Mouse (Mus musculus) liver (tissue): Measurements from ENCODE around the gene Gcm1.
A peak's percentile ranks its signal among the peaks of the same experiment; 100 is the strongest.

ENCODE experiments used
- DNase-seq: peaks from one replicate; pipeline ENCODE4 v3.0.0-alpha.2; 2020; ENCODE audit warnings: mixed read lengths

Gene Gcm1

GRCm38 (mm10) chr9:78103965-78104560 lies 52.3 kb downstream of the Gcm1 start:
- no peak for DNase-seq

GRCm38 (mm10) chr9:78104973-78105372 lies 53.2 kb downstream of the Gcm1 start:
- DNase-seq, result peak; percentile 60

- peak; percentile 80 for DNase-seq
Measured at GRCm38 (mm10) chr9:78105501-78105932, 53.8 kb downstream of the Gcm1 start.

GRCm38 (mm10) chr9:78106821-78107220 lies 55.1 kb downstream of the Gcm1 start:
- peak; percentile 78 for DNase-seq

- no peak for DNase-seq
Measured at GRCm38 (mm10) chr9:78107582-78107911, 55.8 kb downstream of the Gcm1 start.

GRCm38 (mm10) chr9:78107912-78108795 lies 56.4 kb downstream of the Gcm1 start:
- DNase-seq, result peak; percentile 92

GRCm38 (mm10) chr9:78108796-78109239 lies 57.1 kb downstream of the Gcm1 start, which contains the start of the genes Fbxo9 and Ick:
Gene Fbxo9 (minus strand): TSS chr9:78109065.
Gene Ick (plus strand): TSS chr9:78109192.
- peak; percentile 91 for DNase-seq

GRCm38 (mm10) chr9:78109656-78110055 lies 57.9 kb downstream of the Gcm1 start:
- no peak for DNase-seq

GRCm38 (mm10) chr9:78111456-78111855 lies 59.7 kb downstream of the Gcm1 start:
- DNase-seq, result no peak

GRCm38 (mm10) chr9:78112770-78113537 lies 61.2 kb downstream of the Gcm1 start:
- DNase-seq, result peak; percentile 93

- DNase-seq, result peak; percentile 61
Measured at GRCm38 (mm10) chr9:78113538-78113885, 61.8 kb downstream of the Gcm1 start.
